Mouse (Mus musculus) embryonic facial prominence, embryonic 14.5 days (tissue): ENCODE measurements at regions not wholly inside any gene's neighbourhood (a gene's known extent, or its start where the extent isn't known, plus 50 kb on each side); places are given as distances from the start of the nearest gene placed in this dataset.

ENCODE experiments used
- ATAC-seq: fragments of 200-750 bp; cut with Nextera tagmentation; 2 replicates; pipeline ENCODE4 v1.8.0; 2017; ENCODE audit warnings: low read depth, moderate number of reproducible peaks, moderate TSS enrichment
- DNase-seq: peaks from one replicate; pipeline ENCODE4 v3.0.0-alpha.2; 2015; ENCODE audit warnings: low spot score
- H3K27ac ChIP-seq: fragments of 300-500 bp; sonication (generic); replicated peaks from 2 replicates; pipeline ENCODE4 v1.5.1; 2014; ENCODE audit warnings: low read depth, mild to moderate bottlenecking, low read length, moderate library complexity
- H3K27me3 ChIP-seq: fragments of 300-500 bp; sonication (generic); replicated peaks from 2 replicates; pipeline ENCODE4 v1.6.1; 2014; ENCODE audit warnings: low read length; ENCODE audit not compliant: control insufficient read depth, insufficient read depth
- H3K36me3 ChIP-seq: fragments of 300-500 bp; sonication (generic); 2 replicates; pipeline ENCODE4 v1.6.1; 2014; ENCODE audit warnings: low read length, mixed read lengths; ENCODE audit not compliant: control insufficient read depth, insufficient read depth
- H3K4me1 ChIP-seq: fragments of 300-500 bp; sonication (generic); 2 replicates; pipeline ENCODE4 v1.6.1; 2014; ENCODE audit warnings: antibody characterized with exemption, low read length; ENCODE audit not compliant: control insufficient read depth, insufficient read depth
- H3K4me2 ChIP-seq: fragments of 300-500 bp; sonication (generic); 2 replicates; pipeline ENCODE4 v1.6.1; 2014; ENCODE audit warnings: low read depth, mild to moderate bottlenecking, low read length, moderate library complexity, mixed read lengths
- H3K4me3 ChIP-seq: fragments of 300-500 bp; sonication (generic); 2 replicates; pipeline ENCODE4 v1.5.1; 2014; ENCODE audit warnings: low read depth, mild to moderate bottlenecking, low read length
- H3K9ac ChIP-seq: fragments of 300-500 bp; sonication (generic); 2 replicates; pipeline ENCODE4 v1.6.1; 2014; ENCODE audit warnings: low read depth, mild to moderate bottlenecking, low read length, moderate library complexity, mixed read lengths
- H3K9me3 ChIP-seq: fragments of 300-500 bp; sonication (generic); 2 replicates; pipeline ENCODE4 v1.6.1; 2016; ENCODE audit warnings: low read length; ENCODE audit not compliant: control insufficient read depth
- WGBS: fragments of 180-500 bp; shearing (Covaris S2); extraction: QIAGEN DNeasy Blood & Tissue Kit; methylation state at CpG from one replicate; pipeline ENCODE4 v1.1.7; 2014; 5-methylcytosine and 5-hydroxymethylcytosine counted together

DNA sequence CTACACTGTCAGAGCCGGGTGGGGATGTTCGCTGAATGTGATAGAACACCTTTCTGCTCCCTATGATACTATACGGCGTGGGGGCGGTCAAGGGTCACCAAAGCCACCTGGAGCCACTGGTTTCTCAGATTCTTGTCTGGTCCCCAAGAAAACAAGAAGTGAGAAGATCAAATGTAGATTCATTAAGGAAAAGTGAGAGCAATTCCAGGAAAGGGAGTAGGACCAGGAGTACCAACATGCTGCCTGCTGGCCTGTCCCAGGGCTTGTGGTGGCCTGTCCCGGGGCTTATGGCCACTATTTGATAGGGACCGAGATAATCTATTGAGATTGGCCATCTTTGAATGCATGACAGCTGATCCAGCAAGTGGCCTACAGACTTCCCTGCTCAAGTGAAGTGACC lies 58.8 kb upstream of the Fut8 start:
- H3K9ac ChIP-seq: no peak overlapping the region
- H3K36me3 ChIP-seq: no peaks in the 10 kb centered on the region
- no peak overlapping the region for H3K4me2 ChIP-seq
- peaks cover 16% of the 10 kb centered on the region for H3K4me1 ChIP-seq
- ATAC-seq (no peak), DNase-seq (no peak)
- no peaks in the 10 kb centered on the region for H3K9me3 ChIP-seq
- H3K4me3 ChIP-seq: no peak overlapping the region
- H3K27ac ChIP-seq: no peak overlapping the region
- 95% methylated on average over 7 of the region's 7 CpGs for WGBS
- H3K27me3 ChIP-seq: no peaks in the 10 kb centered on the region

- H3K27me3 ChIP-seq: no peaks in the 10 kb centered on the region
- peaks cover 16% of the 10 kb centered on the region for H3K4me1 ChIP-seq
- H3K27ac ChIP-seq: no peak overlapping the region
- 19% methylated on average over 15 of the region's 15 CpGs for WGBS
- DNase-seq: peak; percentile 51
- no peaks in the 10 kb centered on the region for H3K36me3 ChIP-seq
- H3K4me2 ChIP-seq: no peak overlapping the region
- peak; percentile 58 for ATAC-seq
- H3K9me3 ChIP-seq: no peaks in the 10 kb centered on the region
- H3K4me3 ChIP-seq: no peak overlapping the region
- H3K9ac ChIP-seq: no peak overlapping the region
These were observed 59.9 kb upstream of the Fut8 start for GRCm38 (mm10) chr12:77177811-77178578.

DNA sequence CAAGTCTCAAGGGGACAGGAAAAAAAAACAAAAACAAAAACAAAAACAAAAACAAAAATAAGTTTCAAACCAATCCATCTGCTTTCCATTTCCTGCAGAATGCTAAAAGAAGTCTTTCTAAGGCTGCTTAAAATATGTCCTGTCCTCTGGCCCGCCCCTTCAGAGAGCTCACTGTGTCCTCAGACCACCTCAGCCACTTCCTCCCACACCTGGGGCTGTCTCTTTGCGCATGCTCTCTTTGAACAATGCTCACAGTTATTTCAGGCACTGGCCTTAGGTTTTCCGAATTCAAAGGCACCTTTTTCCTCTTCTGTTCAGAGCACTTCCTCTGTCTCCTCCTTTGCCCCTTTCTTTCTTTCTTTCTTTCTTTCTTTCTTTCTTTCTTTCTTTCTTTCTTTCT lies 60.6 kb upstream of the Fut8 start:
- no peak for DNase-seq
- Histone ChIP-seq H3K4me1 (peaks cover 16% of the 10 kb centered on the region), H3K9me3 (no peaks in the 10 kb centered on the region), H3K27me3 (no peaks in the 10 kb centered on the region), H3K4me3 (no peak overlapping the region), H3K4me2 (no peak overlapping the region), H3K9ac (no peak overlapping the region), H3K27ac (no peak overlapping the region), H3K36me3 (no peaks in the 10 kb centered on the region)
- no peak for ATAC-seq
- 27% methylated on average over 2 of the region's 3 CpGs for WGBS

GRCm38 (mm10) chr12:77174032-77174431 lies 63.9 kb upstream of the Fut8 start:
- DNase-seq (no peak), ATAC-seq (no peak)
- H3K36me3 ChIP-seq: no peaks in the 10 kb centered on the region
- H3K4me3 ChIP-seq: no peak overlapping the region
- no peak overlapping the region for H3K27ac ChIP-seq
- peaks cover 16% of the 10 kb centered on the region for H3K4me1 ChIP-seq
- no peak overlapping the region for H3K4me2 ChIP-seq
- H3K9me3 ChIP-seq: no peaks in the 10 kb centered on the region
- no peaks in the 10 kb centered on the region for H3K27me3 ChIP-seq
- no peak overlapping the region for H3K9ac ChIP-seq

DNA sequence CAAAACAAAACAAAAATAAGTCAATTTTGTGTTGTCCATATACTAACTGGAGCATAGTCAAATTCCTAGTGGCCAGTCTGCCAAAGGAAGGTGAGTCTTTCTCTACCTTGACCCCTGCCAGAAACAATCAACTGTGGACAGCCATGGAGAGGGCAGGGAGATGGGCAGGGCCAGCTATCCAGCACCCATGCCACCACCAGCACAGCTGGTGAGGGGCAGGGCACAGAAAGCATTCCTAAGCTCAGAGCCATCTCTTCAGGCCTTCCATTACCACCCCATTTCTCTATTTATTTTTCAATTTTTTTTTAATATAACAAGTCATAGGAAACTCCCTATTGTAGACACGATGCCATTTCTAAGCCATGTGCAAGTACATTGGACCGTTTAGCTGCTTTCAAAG lies 65.4 kb upstream of the Fut8 start:
- Histone ChIP-seq H3K27ac (no peak overlapping the region), H3K36me3 (no peaks in the 10 kb centered on the region), H3K9me3 (no peaks in the 10 kb centered on the region), H3K9ac (no peak overlapping the region), H3K4me3 (no peak overlapping the region), H3K4me1 (0 out of 2 replicates have a peak, but pooled peaks cover 9% of the 10 kb centered on the region), H3K27me3 (no peaks in the 10 kb centered on the region), H3K4me2 (no peak overlapping the region)
- no peak for DNase-seq
- WGBS: 87% methylated on average over 2 of the region's 2 CpGs
- ATAC-seq: no peak

DNA sequence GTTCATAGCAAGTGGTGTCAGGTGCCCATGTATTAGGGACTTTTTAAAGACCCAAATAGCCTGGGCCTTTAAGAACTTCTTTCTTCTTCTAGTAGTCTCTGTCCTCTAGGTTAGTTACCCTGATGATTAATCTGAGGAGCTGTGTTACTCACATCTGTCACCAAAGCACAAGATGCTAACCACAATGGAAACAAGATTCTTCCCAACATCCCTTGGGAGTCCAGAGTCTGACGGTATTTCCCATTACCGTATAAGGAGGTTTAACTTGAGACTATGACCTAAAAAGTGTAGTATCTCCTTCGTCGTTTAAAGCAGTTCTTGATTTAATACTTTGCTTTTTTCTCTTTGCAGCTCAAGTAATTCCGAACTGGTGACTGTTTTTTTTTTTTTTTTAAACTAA lies 67.7 kb upstream of the Fut8 start:
- Histone ChIP-seq H3K27ac (no peak overlapping the region), H3K9me3 (no peaks in the 10 kb centered on the region), H3K4me1 (no peaks in the 10 kb centered on the region), H3K27me3 (no peaks in the 10 kb centered on the region), H3K4me3 (no peak overlapping the region), H3K4me2 (no peak overlapping the region), H3K36me3 (no peaks in the 10 kb centered on the region), H3K9ac (no peak overlapping the region)
- WGBS: 71% methylated on average over 5 of the region's 5 CpGs
- no peak for DNase-seq
- no peak for ATAC-seq

DNA sequence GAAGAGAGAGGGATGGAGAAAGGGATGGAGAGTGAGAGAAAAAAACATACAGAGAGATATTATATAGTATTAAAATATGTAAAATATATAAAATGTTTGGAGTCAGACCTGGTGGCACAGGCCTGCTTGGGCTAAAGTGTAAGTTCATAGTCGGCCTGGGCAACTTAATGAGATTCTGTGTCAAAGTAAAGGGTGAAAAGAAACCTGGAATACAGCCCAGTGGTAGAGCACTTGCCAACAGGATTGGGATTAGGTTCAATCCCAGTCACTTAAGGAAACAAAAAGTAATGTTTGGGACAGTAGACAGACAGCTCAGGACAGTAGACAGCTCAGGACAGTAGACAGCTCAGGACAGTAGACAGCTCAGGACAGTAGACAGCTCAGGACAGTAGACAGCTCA lies 69.6 kb upstream of the Fut8 start:
- 89% methylated on average over 1 of the region's 1 CpGs for WGBS
- Histone ChIP-seq H3K36me3 (no peaks in the 10 kb centered on the region), H3K9ac (no peak overlapping the region), H3K27me3 (no peaks in the 10 kb centered on the region), H3K4me1 (no peaks in the 10 kb centered on the region), H3K27ac (no peak overlapping the region), H3K9me3 (no peaks in the 10 kb centered on the region), H3K4me2 (no peak overlapping the region), H3K4me3 (no peak overlapping the region)
- ATAC-seq (no peak), DNase-seq (no peak)

GRCm38 (mm10) chr12:77156698-77157097 lies 81.2 kb upstream of the Fut8 start:
- no peak for DNase-seq
- H3K9me3 ChIP-seq: no peaks in the 10 kb centered on the region
- no peaks in the 10 kb centered on the region for H3K4me1 ChIP-seq
- no peak for ATAC-seq
- WGBS: 60% methylated on average over 2 of the region's 2 CpGs
- H3K27me3 ChIP-seq: no peaks in the 10 kb centered on the region
- H3K27ac ChIP-seq: no peak overlapping the region
- H3K9ac ChIP-seq: no peak overlapping the region
- H3K4me3 ChIP-seq: no peak overlapping the region
- no peak overlapping the region for H3K4me2 ChIP-seq
- H3K36me3 ChIP-seq: no peaks in the 10 kb centered on the region

- ATAC-seq (peak; percentile 44; the same call in 1 of the 2 replicates), DNase-seq (no peak)
- 72% methylated on average over 6 of the region's 6 CpGs for WGBS
- Histone ChIP-seq H3K36me3 (no peaks in the 10 kb centered on the region), H3K4me3 (no peak overlapping the region), H3K4me2 (no peak overlapping the region), H3K27ac (no peak overlapping the region), H3K9ac (no peak overlapping the region), H3K27me3 (no peaks in the 10 kb centered on the region), H3K9me3 (no peaks in the 10 kb centered on the region), H3K4me1 (no peaks in the 10 kb centered on the region)
These were observed 82.3 kb upstream of the Fut8 start for GRCm38 (mm10) chr12:77155626-77156025.
